Mouse (Mus musculus): Measurements from ENCODE around the gene Hdc. TPM values are rescaled to one million over a fixed set of nuclear protein-coding genes. Genes with fewer than 3 reads are reported as not detected.

Hdc gene
- total RNA-seq, 2 experiments from 2014 or later: 0.44 to 1.4 TPM

DNA sequence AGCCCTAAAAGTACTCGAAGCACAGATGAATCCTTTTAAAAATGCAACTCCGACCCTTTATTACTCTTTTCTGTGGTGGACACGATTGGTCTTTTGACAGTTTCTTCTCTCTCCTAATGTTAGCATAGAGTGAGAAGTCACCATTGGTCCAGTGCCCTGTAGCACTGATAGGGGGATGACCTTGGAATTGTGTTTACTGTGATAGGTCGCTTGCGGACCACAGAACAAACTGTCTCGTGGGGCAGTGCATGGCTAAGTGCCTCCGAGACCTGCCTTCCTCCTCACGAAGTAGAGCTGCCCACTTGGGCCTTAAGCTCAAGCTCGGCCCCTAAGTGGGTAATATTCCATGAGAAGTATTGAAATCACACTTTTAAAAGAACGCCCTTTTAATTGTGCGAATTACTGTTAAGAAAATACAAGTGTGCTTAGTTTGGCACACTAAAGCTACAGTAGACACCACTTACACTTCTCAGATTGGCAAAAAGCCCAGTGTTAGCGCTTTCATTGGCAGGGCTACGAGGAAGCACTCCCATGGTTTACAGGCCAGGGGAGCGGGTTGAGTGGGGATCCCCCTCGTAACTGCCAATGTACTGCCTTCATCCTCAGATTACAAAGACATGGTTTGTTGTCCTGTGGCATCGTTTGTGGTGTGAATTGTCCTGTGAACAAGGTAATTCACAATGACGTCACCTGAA, 55.5 kb downstream of the Hdc start:
- no peak for DNase-seq

DNA sequence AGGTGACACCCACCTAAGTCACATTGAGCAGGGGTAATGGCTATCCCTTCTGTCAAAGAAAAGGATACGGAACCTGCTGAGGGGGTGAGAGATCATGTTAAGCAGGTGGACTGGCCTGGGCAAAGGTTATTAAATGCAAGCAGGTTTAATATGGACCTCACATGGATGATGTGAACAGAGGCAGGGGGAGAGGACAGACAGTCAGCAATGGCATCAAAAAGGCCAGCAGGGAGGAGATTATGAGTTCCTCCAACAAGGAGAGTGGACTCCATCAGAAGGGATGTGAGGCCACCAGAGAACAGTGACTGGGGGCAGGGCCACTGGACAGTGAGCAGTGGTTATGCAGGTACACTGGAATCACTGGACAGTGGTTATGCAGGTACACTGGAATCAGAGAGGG, 59.0 kb downstream of the Hdc start:
- no peak for DNase-seq

More for the DNA sequence above, 55.5 kb downstream of the Hdc start:
- intact Hi-C loops (cut with DNase I): no loop called here

DNA sequence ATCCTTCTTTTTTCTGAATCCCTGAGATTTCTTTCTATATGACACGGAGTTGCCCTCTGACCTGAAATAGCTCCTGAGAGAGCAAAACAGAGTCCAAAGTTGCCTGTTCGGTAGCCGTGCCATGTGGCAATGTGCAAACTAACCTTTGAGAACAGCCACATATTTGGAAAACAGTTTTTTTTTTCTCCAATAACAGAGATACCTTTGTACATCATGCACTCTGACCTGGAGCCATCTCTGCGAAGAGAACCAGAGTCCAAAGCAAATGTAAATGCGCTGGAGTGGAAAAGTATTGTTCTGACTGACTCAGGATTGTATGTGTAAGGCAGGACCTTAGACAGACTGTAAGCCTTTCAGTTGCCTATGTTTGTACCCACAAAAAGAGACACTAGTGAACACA, 63.6 kb downstream of the Hdc start:
- no peak for DNase-seq
- intact Hi-C loops (cut with DNase I): no loop called here

More for the DNA sequence above, 59.0 kb downstream of the Hdc start:
- intact Hi-C loops (cut with DNase I): no loop called here

DNA sequence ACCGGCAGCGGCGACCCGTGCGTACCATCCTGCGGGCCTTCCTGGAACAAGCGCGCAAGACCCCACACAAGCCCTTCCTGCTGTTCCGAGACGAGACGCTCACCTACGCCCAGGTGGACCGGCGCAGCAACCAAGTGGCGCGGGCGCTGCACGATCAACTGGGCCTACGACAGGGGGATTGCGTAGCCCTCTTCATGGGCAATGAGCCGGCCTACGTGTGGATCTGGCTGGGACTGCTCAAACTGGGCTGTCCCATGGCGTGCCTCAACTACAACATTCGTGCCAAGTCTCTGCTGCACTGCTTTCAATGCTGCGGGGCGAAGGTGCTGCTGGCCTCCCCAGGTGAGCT, 65.8 kb downstream of the Hdc start:
- intact Hi-C loops (cut with DNase I): no loop called here
- DNase-seq: no peak

DNA sequence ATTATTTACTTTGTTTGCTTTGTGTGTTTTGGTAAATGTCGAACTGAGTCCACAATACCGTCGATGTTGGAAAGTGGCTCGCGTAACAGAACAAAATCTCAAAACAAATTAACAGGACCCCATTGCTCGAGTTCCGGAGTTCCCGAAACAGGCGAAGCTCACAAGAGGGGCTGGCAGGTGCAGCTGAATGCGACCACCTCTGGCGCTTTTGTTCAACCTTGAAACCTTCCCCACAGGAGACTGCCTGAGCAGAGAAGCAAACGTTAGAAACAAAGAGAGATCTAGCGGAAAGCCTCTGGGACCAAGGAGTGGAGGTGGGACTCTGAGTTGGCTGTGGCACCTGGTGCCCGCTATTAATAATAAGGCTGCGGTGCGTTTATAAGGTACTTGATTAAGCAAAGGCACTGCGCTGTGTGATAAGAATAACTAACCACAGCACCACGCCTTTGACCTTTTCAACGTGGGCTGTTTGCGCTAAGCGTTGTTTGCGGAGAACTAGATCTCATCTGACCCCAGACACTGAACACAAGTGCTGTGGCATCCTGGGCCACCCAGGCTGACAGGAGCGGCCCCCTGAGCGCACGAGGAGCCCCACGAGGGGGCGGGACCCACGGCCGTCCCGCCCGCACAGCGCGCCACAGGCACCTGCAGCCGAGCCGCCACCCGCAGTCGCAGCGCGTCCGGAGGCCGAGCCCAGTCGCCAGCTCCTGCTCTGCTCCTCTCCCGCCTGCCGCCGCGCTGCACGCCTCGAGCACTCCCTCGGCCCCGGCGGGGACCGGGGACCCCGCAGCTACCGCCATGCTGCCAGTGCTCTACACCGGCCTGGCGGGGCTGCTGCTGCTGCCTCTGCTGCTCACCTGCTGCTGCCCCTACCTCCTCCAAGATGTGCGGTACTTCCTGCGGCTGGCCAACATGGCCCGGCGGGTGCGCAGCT, 66.5 kb downstream of the Hdc start, which contains the start of gene Slc27a2:
Slc27a2 (plus strand) TSS at position 51 of the 934 bp plus-strand sequence.
- intact Hi-C loops (cut with DNase I): no loop called here
- DNase-seq: no peak

DNA sequence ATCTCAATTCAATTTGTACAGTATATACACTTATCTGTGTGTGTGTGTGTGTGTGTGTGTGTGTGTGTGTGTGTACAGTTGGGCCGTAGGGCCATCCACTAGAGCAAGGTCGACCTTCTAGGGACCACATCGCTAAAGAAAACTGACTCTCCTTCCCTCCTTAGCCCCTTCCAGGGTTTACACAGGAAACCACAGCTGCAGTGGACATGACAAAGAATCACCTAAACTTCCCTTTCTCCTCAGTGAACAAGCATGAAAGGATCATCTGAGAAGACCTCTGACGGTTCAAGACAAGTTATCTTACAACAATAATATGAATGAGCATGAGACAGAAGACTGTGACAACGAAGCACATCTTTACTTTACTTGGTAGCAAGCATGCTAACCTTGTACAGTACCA, 67.2 kb downstream of the Hdc start:
- intact Hi-C loops (cut with DNase I): no loop called here
- no peak for DNase-seq

DNA sequence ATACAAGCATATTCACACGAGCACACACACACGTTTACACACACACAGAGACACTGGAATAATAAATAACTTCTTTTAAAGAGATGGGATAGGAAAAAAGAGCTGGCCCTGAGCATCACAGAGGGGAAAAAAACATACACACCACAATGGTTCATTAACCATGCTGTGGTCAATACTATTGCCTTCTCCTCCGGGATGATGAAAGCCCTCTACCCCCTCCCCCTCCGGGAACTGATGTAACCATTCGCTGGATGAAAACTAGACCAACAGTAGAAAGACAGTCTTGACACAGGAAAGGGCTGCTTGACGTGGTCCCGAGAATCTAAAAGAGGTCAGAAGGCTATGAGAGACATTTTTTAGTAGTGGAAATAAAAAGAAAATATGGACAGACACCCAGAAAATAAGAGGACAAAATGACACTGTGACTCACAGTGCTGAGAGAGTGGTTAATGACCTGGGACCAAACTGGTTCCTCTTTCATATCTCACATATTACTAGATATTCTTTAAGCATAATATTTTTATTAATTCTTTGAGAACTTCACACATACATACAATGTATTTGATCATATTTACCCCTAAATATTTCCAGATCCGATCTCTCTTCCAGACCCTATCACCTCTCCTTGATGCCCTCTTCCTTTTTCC, 67.7 kb downstream of the Hdc start:
- intact Hi-C loops (cut with DNase I): no loop called here
- no peak for DNase-seq

DNA sequence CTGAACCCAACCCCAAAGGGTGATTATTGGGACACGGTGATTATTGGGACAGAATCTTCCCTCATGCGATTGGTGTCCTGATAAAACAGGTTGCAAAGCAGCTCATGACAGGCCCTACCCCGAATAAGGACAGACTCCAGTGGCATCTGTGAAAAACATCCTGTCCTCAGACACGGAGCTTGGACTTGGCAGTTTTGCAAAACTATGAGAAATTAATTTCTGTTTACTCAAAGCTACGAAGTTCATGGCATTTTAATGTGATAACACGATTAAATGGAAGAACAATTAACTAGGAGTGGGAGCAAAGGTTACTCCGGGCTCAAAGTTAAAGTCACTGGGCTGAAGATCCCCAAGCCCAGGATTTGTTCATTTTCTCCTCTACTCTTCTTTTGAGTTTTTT, 69.4 kb downstream of the Hdc start:
- intact Hi-C loops (cut with DNase I): no loop called here

DNA sequence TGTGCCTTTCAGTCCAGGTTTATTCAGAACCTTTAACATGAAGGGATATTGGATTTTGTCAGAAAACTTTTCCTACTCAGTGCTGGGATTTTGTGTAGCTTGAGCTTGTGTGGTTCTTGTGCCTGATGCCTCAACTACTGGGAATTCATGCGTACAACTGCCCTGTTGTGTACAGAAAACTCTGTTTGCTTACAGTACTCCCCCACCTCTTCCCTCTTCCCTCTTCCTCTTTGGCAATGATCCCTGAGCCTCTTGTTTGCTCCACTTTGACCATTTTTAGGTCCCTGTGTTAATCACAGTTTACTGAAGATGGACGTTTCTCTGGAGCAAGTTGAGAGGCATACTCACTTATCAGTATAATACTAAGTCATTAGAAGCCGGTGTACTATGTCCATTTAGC, 72.7 kb downstream of the Hdc start:
- no peak for DNase-seq
- intact Hi-C loops (cut with DNase I): no loop called here

More for the DNA sequence above, 69.4 kb downstream of the Hdc start:
- no peak for DNase-seq

DNA sequence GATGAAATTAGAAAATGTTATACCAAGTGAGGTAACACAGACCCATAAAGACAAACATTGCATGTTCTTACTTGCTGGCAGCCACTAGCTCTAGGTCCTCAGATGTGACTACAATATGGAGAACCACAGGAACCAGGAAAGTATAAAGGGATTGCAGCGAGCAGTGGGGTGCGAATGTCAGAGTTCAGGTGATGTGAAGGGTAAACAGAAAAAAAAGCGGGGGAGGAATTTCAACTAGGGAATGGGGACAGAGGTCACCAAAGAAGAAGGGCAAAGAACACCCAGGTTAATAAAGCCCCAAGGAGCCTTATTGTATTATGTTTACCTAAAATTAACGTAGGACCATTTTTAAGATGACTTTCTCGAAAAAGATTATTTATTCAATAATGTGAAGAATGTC, 73.8 kb downstream of the Hdc start:
- intact Hi-C loops (cut with DNase I): no loop called here
- no peak for DNase-seq

Other genes starting within 250 kb of the Hdc start
- gene Atp8b4, start 118.6 kb downstream of the Hdc start, total RNA-seq (2021): under 1 TPM; 0.17 to 0.20 TPM
- not detected for gene Slc27a2, start 66.9 kb downstream of the Hdc start, total RNA-seq (2021)
- gene Gabpb1, start 57.0 kb upstream of the Hdc start, total RNA-seq (2021): 1 to 10 TPM; 5.8 to 6.4 TPM
- gene Usp8, start 88.0 kb upstream of the Hdc start, total RNA-seq (2021): 10 to 100 TPM; 13.9 to 15.6 TPM
- gene Usp50, start 164.2 kb upstream of the Hdc start, total RNA-seq (2021): under 1 TPM; 0.32 to 0.33 TPM